Mouse (Mus musculus) MEL (cell line): ENCODE data around the gene Mlxip. TPM values are rescaled to one million over a fixed set of nuclear protein-coding genes. Genes with fewer than 3 reads are reported as not detected.

Experiments used
- DNase-seq: peaks from one replicate; pipeline ENCODE4 v3.0.0; 2011; ENCODE audit warnings: low read depth, low spot score
- H3K27ac ChIP-seq: 2 replicates; pipeline ENCODE4 v1.5.1; 2012; ENCODE audit warnings: low read depth, mild to moderate bottlenecking, control low read depth, low read length, moderate library complexity; ENCODE audit not compliant: control insufficient read depth
- H3K27me3 ChIP-seq, 2 experiments: fragments of 150-350 bp in 1 of 2; sonication (generic) in 1 of 2; 2 replicates each; pipeline ENCODE4 v1.6.1; 2012; ENCODE audit warnings: low read length in 2 of 2, mild to moderate bottlenecking in 2 of 2, improper control_type of control experiment in 1 of 2, moderate library complexity in 1 of 2; ENCODE audit not compliant: insufficient read depth in 2 of 2, control insufficient read depth in 1 of 2
- H3K36me3 ChIP-seq, 2 experiments: 2 replicates each; pipeline ENCODE4 v1.6.1; 2012 to 2014; ENCODE audit warnings: low read length in 2 of 2, improper control_type of control experiment in 1 of 2, inconsistent platforms in 1 of 2, mild to moderate bottlenecking in 1 of 2; ENCODE audit not compliant: insufficient read depth in 2 of 2, control insufficient read depth in 1 of 2
- H3K4me1 ChIP-seq, 2 experiments: fragments of 150-350 bp in 1 of 2; sonication (generic) in 1 of 2; 2 replicates each; pipeline ENCODE4 v1.6.1; 2012; ENCODE audit warnings: low read length in 2 of 2, improper control_type of control experiment in 1 of 2, mild to moderate bottlenecking in 1 of 2; ENCODE audit not compliant: insufficient read depth in 2 of 2, control insufficient read depth in 1 of 2
- H3K4me3 ChIP-seq, 2 experiments: fragments of 150-350 bp in 1 of 2; sonication (generic) in 1 of 2; 2 replicates each; pipeline ENCODE4 v1.5.1; 2012; ENCODE audit warnings: low read depth in 2 of 2, low read length in 2 of 2, mild to moderate bottlenecking in 2 of 2, moderate library complexity in 2 of 2, control low read depth in 1 of 2, improper control_type of control experiment in 1 of 2; ENCODE audit not compliant: control insufficient read depth in 1 of 2, insufficient read depth in 1 of 2
- H3K79me2 ChIP-seq: 2 replicates; pipeline ENCODE4 v1.6.1; 2012; ENCODE audit warnings: mild to moderate bottlenecking, low read length, moderate library complexity; ENCODE audit not compliant: control insufficient read depth, poor library complexity, insufficient read depth
- H3K9ac ChIP-seq: 2 replicates; pipeline ENCODE4 v1.6.1; 2012; ENCODE audit warnings: low read depth, mild to moderate bottlenecking, control low read depth, low read length, moderate library complexity; ENCODE audit not compliant: control insufficient read depth, poor library complexity, severe bottlenecking
- H3K9me3 ChIP-seq: fragments of 150-350 bp; sonication (generic); replicated peaks from 2 replicates; pipeline ENCODE4 v1.6.1; 2012; ENCODE audit warnings: mild to moderate bottlenecking, low read length, improper control_type of control experiment, moderate library complexity; ENCODE audit not compliant: insufficient read depth
- CHD2 ChIP-seq: IDR thresholded peaks from 2 replicates; pipeline ENCODE4 v1.6.1; 2011; ENCODE audit warnings: low read length, improper control_type of control experiment
- EP300 ChIP-seq, 2 experiments: IDR thresholded peaks; 2 replicates each; pipeline ENCODE4 v1.6.1; 2011; ENCODE audit warnings: improper control_type of control experiment in 2 of 2, low read length in 2 of 2, low read depth in 1 of 2, mild to moderate bottlenecking in 1 of 2
- GATA1 ChIP-seq: IDR thresholded peaks from 2 replicates; pipeline ENCODE4 v1.6.1; 2011; ENCODE audit warnings: low read depth, low read length, improper control_type of control experiment
- KAT2A ChIP-seq: conservative IDR thresholded peaks from 2 replicates; pipeline ENCODE4 v1.6.1; 2012; ENCODE audit warnings: low read depth, low read length, improper control_type of control experiment, inconsistent platforms
- MAFK ChIP-seq: IDR thresholded peaks from 2 replicates; pipeline ENCODE4 v1.6.1; 2011; ENCODE audit warnings: low read depth, mild to moderate bottlenecking, low read length, improper control_type of control experiment, borderline replicate concordance
- MYB ChIP-seq: IDR thresholded peaks from 2 replicates; pipeline ENCODE4 v1.6.1; 2011; ENCODE audit warnings: mild to moderate bottlenecking, low read depth, low read length, improper control_type of control experiment
- POLR2AphosphoS2 ChIP-seq: IDR thresholded peaks from 2 replicates; pipeline ENCODE4 v1.6.1; 2011; ENCODE audit warnings: low read length, improper control_type of control experiment
- RCOR1 ChIP-seq: IDR thresholded peaks from 2 replicates; pipeline ENCODE4 v1.6.1; 2012; ENCODE audit warnings: low read depth, mild to moderate bottlenecking, inconsistent platforms, low read length, improper control_type of control experiment
- USF1 ChIP-seq: IDR thresholded peaks from 2 replicates; pipeline ENCODE4 v1.6.1; 2014; ENCODE audit warnings: low read depth, mild to moderate bottlenecking, inconsistent platforms, low read length, improper control_type of control experiment, moderate library complexity
- ZNF384 ChIP-seq: IDR thresholded peaks from 2 replicates; pipeline ENCODE4 v1.6.1; 2012; ENCODE audit warnings: low read depth, mild to moderate bottlenecking, inconsistent platforms, low read length, improper control_type of control experiment
- polyA plus RNA-seq, 2 experiments: library from polyadenylated mRNA; stranded (reverse) in 1 of 2; unstranded in 1 of 2; fragments of >175 nt in 1 of 2; fragments of >200 nt in 1 of 2; gene quantifications; 2 replicates each; pipeline versions ENCODE4 v1.2.1 to v1.2.4; 2012; ENCODE audit warnings: low replicate concordance in 2 of 2, low read depth in 1 of 2; ENCODE audit not compliant: insufficient read length in 2 of 2, insufficient read depth in 1 of 2, missing spikeins in 1 of 2
- total RNA-seq: library from RNA; depleted of rRNA; stranded (reverse); fragments of 300-350 nt; gene quantifications from 2 replicates; pipeline ENCODE4 v1.2.3, GENCODE M21; 2012

Gene Mlxip
- total and polyA plus RNA-seq, 3 experiments: 5.2 to 21.9 TPM; not detected in 1

- H3K79me2 ChIP-seq: no peaks in the 10 kb centered on the region
- no peak overlapping the region for H3K27ac ChIP-seq
- H3K4me3 ChIP-seq: no peak overlapping the region
- no peak overlapping the region for H3K9ac ChIP-seq
- no peaks in the 10 kb centered on the region for H3K4me1 ChIP-seq
- H3K9me3 ChIP-seq: no peaks in the 10 kb centered on the region
- H3K27me3 ChIP-seq: no peaks in the 10 kb centered on the region; a peak in 3 of 4 replicates
- no peak for DNase-seq
- no peak for TF ChIP-seq CHD2
- H3K36me3 ChIP-seq: no peaks in the 10 kb centered on the region
Measured at GRCm38 (mm10) chr5:123473817-123474216, 79.2 kb downstream of the Mlxip start.

GRCm38 (mm10) chr5:123487659-123488395 is 93.2 kb downstream of the Mlxip start:
- no peak overlapping the region for H3K9ac ChIP-seq
- TF ChIP-seq ZNF384 (0 out of 2 replicates have a peak, but pooled peaks have one; percentile 18), MYB (no peak), KAT2A (no peak), USF1 (no peak)
- H3K79me2 ChIP-seq: no peaks in the 10 kb centered on the region
- peaks cover 0 to 3% of the 10 kb centered on the region in 2 experiments; a peak in 3 of 4 replicates for H3K27me3 ChIP-seq
- H3K9me3 ChIP-seq: no peaks in the 10 kb centered on the region
- peak; percentile 30 for DNase-seq
- H3K4me3 ChIP-seq: no peak overlapping the region
- H3K36me3 ChIP-seq: no peaks in the 10 kb centered on the region
- H3K27ac ChIP-seq: no peak overlapping the region
- H3K4me1 ChIP-seq: no peaks in the 10 kb centered on the region; a peak in 1 of 4 replicates

- H3K4me1 ChIP-seq: no peaks in the 10 kb centered on the region; a peak in 1 of 4 replicates
- TF ChIP-seq GATA1 (no peak), RCOR1 (no peak), EP300 (IDR thresholded peaks at IDR 0.05; ENCODE audit: low read depth in 1 of 2, low read length in 2 of 2) (no peak), MAFK (no peak), POLR2AphosphoS2 (no peak)
- TF ChIP-seq, all 39 proteins: peak for 0
- Histone ChIP-seq H3K9ac (no peak within 1 kb of the TSS), H3K4me3 (no peak within 1 kb of the TSS), H3K79me2 (no peaks in the 10 kb centered on the region), H3K9me3 (no peaks in the 10 kb centered on the region), H3K27me3 (no peaks in the 10 kb centered on the region; a peak in 2 of 4 replicates), H3K36me3 (no peaks in the 10 kb centered on the region), H3K27ac (no peak within 1 kb of the TSS)
- DNase-seq: no peak
Measured at GRCm38 (mm10) chr5:123489112-123489785, 94.7 kb downstream of the Mlxip start, which contains the start of the genes Lrrc43 and Il31. TSS of gene Lrrc43 (plus strand) at chr5:123489305. TSS of gene Il31 (minus strand) at chr5:123489489.
